In genomic region chr7:133812927-133813326, GRCm38 (mm10) we compare ENCODE assay signal across 18 mouse cellular contexts. TPM values are rescaled to one million over a fixed set of nuclear protein-coding genes. Genes with fewer than 3 reads are reported as not detected.
DNase-seq lines count a peak whose midpoint lies in the region; ATAC-seq and TF ChIP-seq lines count a peak whose summit lies in the region.
"Had no signal": no experiment of that assay in that cellular context is flagged by ENCODE, and none has a peak within 500 bp of the region (broad histone marks: within the 10 kb centered on the region; RNA-seq: fewer than 3 reads in every experiment).

No protein-coding gene starts in this region.

- H3K4me2 ChIP-seq in hindbrain, embryonic 14.5 days (replicated peaks): no peak overlapping the region
- no peak overlapping the region for H3K4me2 ChIP-seq in hindbrain, postnatal 0 days (ENCODE audit: low read depth, low read length)
- no peak overlapping the region for H3K4me2 ChIP-seq in midbrain, embryonic 16.5 days (ENCODE audit: low read length)
- no peak overlapping the region for H3K4me2 ChIP-seq in midbrain, embryonic 11.5 days
- H3K4me2 ChIP-seq in forebrain, postnatal 0 days (ENCODE audit: low read depth): no peak overlapping the region
- H3K4me2 ChIP-seq: heart, embryonic 12.5 days had no signal

- H3K9me3 ChIP-seq in hindbrain, embryonic 14.5 days (ENCODE audit: control insufficient read depth, low read length): no peaks in the 10 kb centered on the region
- H3K9me3 ChIP-seq in hindbrain, postnatal 0 days (ENCODE audit: low read length): no peaks in the 10 kb centered on the region
- H3K9me3 ChIP-seq in midbrain, embryonic 16.5 days (replicated peaks; ENCODE audit: control insufficient read depth, low read length, poor library complexity, severe bottlenecking): no peaks in the 10 kb centered on the region
- no peaks in the 10 kb centered on the region for H3K9me3 ChIP-seq in midbrain, embryonic 11.5 days (ENCODE audit: control insufficient read depth, low read length)
- no peaks in the 10 kb centered on the region for H3K9me3 ChIP-seq in forebrain, postnatal 0 days (ENCODE audit: low read length)
- H3K9me3 ChIP-seq: embryonic facial prominence, embryonic 10.5 days; heart, embryonic 12.5 days had no signal

- no peak for DNase-seq in hindbrain, embryonic 14.5 days (ENCODE audit: low spot score)
- no peak for DNase-seq in hindbrain, postnatal 0 days (ENCODE audit: low spot score)
- no peak for DNase-seq in midbrain, embryonic 11.5 days (ENCODE audit: low spot score, missing footprints)
- DNase-seq in forebrain, postnatal 0 days: peak; percentile 55
- DNase-seq in frontal cortex, postnatal 10 days (ENCODE audit: low spot score in 2 of 2): no peak
- DNase-seq: adrenal gland, adult 2 months; adrenal gland, postnatal 25 days; cerebellum, adult 2 months; cerebellum, postnatal 10 days; gastrocnemius, adult 2 months; gastrocnemius, postnatal 25 days; heart, postnatal 36 days had no signal

- 65% methylated on average over 7 of the region's 7 CpGs for WGBS in hindbrain, embryonic 14.5 days
- 66% methylated on average over 7 of the region's 7 CpGs for WGBS in hindbrain, postnatal 0 days
- WGBS in midbrain, embryonic 16.5 days: 57% methylated on average over 7 of the region's 7 CpGs
- WGBS in midbrain, embryonic 11.5 days: 79% methylated on average over 7 of the region's 7 CpGs
- 48% methylated on average over 7 of the region's 7 CpGs for WGBS in forebrain, postnatal 0 days

- 0 out of 2 replicates have a peak overlapping the region, but pooled peaks have one; percentile 17 for H3K27ac ChIP-seq in hindbrain, embryonic 14.5 days
- H3K27ac ChIP-seq in hindbrain, postnatal 0 days: no peak overlapping the region
- H3K27ac ChIP-seq in midbrain, embryonic 16.5 days (ENCODE audit: low read length): no peak overlapping the region
- no peak overlapping the region for H3K27ac ChIP-seq in midbrain, embryonic 11.5 days (ENCODE audit: low read depth, low read length)
- peak overlapping the region; percentile 60 for H3K27ac ChIP-seq in forebrain, postnatal 0 days (ENCODE audit: low read depth, low read length)
- H3K27ac ChIP-seq: embryonic facial prominence, embryonic 10.5 days; gastrocnemius, adult 2 months had no signal

- H3K4me1 ChIP-seq in hindbrain, embryonic 14.5 days (replicated peaks; ENCODE audit: control insufficient read depth, insufficient read depth, low read length): no peaks in the 10 kb centered on the region
- H3K4me1 ChIP-seq in hindbrain, postnatal 0 days (ENCODE audit: insufficient read depth, low read length): no peaks in the 10 kb centered on the region
- H3K4me1 ChIP-seq in midbrain, embryonic 16.5 days (ENCODE audit: control insufficient read depth, insufficient read depth, low read length): no peaks in the 10 kb centered on the region; the same call in 1 of the 2 replicates
- H3K4me1 ChIP-seq in midbrain, embryonic 11.5 days (ENCODE audit: control insufficient read depth, insufficient read depth, low read length): no peaks in the 10 kb centered on the region
- H3K4me1 ChIP-seq in forebrain, postnatal 0 days (ENCODE audit: insufficient read depth): peaks cover 6% of the 10 kb centered on the region
- H3K4me1 ChIP-seq: heart, embryonic 12.5 days had no signal

- H3K9ac ChIP-seq in hindbrain, embryonic 14.5 days: no peak overlapping the region
- H3K9ac ChIP-seq in hindbrain, postnatal 0 days (replicated peaks; ENCODE audit: low read length): no peak overlapping the region
- H3K9ac ChIP-seq in midbrain, embryonic 16.5 days (ENCODE audit: low read depth, low read length): peak overlapping the region; percentile 25; the same call in 1 of the 2 replicates
- H3K9ac ChIP-seq in midbrain, embryonic 11.5 days (ENCODE audit: low read length): no peak overlapping the region
- H3K9ac ChIP-seq in forebrain, postnatal 0 days: no peak overlapping the region
- H3K9ac ChIP-seq: heart, embryonic 12.5 days had no signal

- H3K4me3 ChIP-seq in hindbrain, embryonic 14.5 days (replicated peaks; ENCODE audit: low read length): no peak overlapping the region
- H3K4me3 ChIP-seq in hindbrain, postnatal 0 days (ENCODE audit: low read length): no peak overlapping the region
- no peak overlapping the region for H3K4me3 ChIP-seq in midbrain, embryonic 16.5 days (ENCODE audit: low read depth, low read length)
- no peak overlapping the region for H3K4me3 ChIP-seq in midbrain, embryonic 11.5 days (ENCODE audit: low read depth, low read length)
- H3K4me3 ChIP-seq in forebrain, postnatal 0 days (ENCODE audit: low read depth, low read length): no peak overlapping the region
- H3K4me3 ChIP-seq: embryonic facial prominence, embryonic 10.5 days; gastrocnemius, adult 2 months; heart, embryonic 12.5 days had no signal

- no peaks in the 10 kb centered on the region for H3K27me3 ChIP-seq in hindbrain, embryonic 14.5 days (ENCODE audit: control insufficient read depth, insufficient read depth, low read length)
- H3K27me3 ChIP-seq in hindbrain, postnatal 0 days (ENCODE audit: insufficient read depth, low read length): no peaks in the 10 kb centered on the region
- no peaks in the 10 kb centered on the region for H3K27me3 ChIP-seq in midbrain, embryonic 16.5 days (ENCODE audit: control insufficient read depth, insufficient read depth, low read depth, low read length)
- no peaks in the 10 kb centered on the region for H3K27me3 ChIP-seq in midbrain, embryonic 11.5 days (ENCODE audit: control insufficient read depth, insufficient read depth, low read length)
- H3K27me3 ChIP-seq in forebrain, postnatal 0 days (ENCODE audit: insufficient read depth, low read length): no peaks in the 10 kb centered on the region

- no peak for ATAC-seq in hindbrain, embryonic 14.5 days (ENCODE audit: low FRiP score)
- no peak for ATAC-seq in hindbrain, postnatal 0 days
- no peak for ATAC-seq in midbrain, embryonic 16.5 days
- no peak for ATAC-seq in midbrain, embryonic 11.5 days (ENCODE audit: low FRiP score)
- peak; percentile 62 for ATAC-seq in forebrain, postnatal 0 days
- ATAC-seq: hindbrain, embryonic 16.5 days had no signal

- TF ChIP-seq CTCF in hindbrain, postnatal 0 days (IDR thresholded peaks at IDR 0.05; ENCODE audit: low read depth): no peak
- TF ChIP-seq CTCF in forebrain, postnatal 0 days (IDR thresholded peaks at IDR 0.05; ENCODE audit: low read depth): no peak

- H3K36me3 ChIP-seq in hindbrain, embryonic 14.5 days (replicated peaks; ENCODE audit: control insufficient read depth, insufficient read depth): no peaks in the 10 kb centered on the region
- H3K36me3 ChIP-seq in hindbrain, postnatal 0 days (ENCODE audit: insufficient read depth, low read length): no peaks in the 10 kb centered on the region
- no peaks in the 10 kb centered on the region for H3K36me3 ChIP-seq in midbrain, embryonic 16.5 days (ENCODE audit: control insufficient read depth, insufficient read depth, low read length)
- no peaks in the 10 kb centered on the region for H3K36me3 ChIP-seq in midbrain, embryonic 11.5 days (ENCODE audit: control insufficient read depth, insufficient read depth, low read length)
- H3K36me3 ChIP-seq in forebrain, postnatal 0 days (ENCODE audit: insufficient read depth): no peaks in the 10 kb centered on the region
- H3K36me3 ChIP-seq: embryonic facial prominence, embryonic 10.5 days; heart, embryonic 12.5 days had no signal

RNA-seq across cellular contexts. Expression of gene Dhx32, which starts 30.4 kb away (rescaled TPM):
- 38.4 and 45.1 TPM in 2 replicates for polyA plus RNA-seq in hindbrain, embryonic 14.5 days (2014; fragmentation: Nextera tagmentation; extraction: Ambion mirVana)
- 45.6 and 49.3 TPM in 2 replicates for total RNA-seq in hindbrain, postnatal 0 days (2014; rRNA removed)
- polyA plus RNA-seq in hindbrain, postnatal 0 days (2015; fragmentation: Nextera tagmentation; extraction: Ambion mirVana): 49.8 and 52.6 TPM in 2 replicates
- polyA plus RNA-seq in midbrain, embryonic 16.5 days (2015; fragmentation: Nextera tagmentation; extraction: Ambion mirVana): 43.2 and 46.3 TPM in 2 replicates
- 80.7 and 82.6 TPM in 2 replicates for polyA plus RNA-seq in midbrain, embryonic 11.5 days (2014; fragmentation: Nextera tagmentation; extraction: Ambion mirVana)
- 38.2 and 47.5 TPM in 2 replicates for total RNA-seq in forebrain, postnatal 0 days (2014; rRNA removed)
- polyA plus RNA-seq in forebrain, postnatal 0 days (2015; fragmentation: Nextera tagmentation; extraction: Ambion mirVana): 43.7 and 53.2 TPM in 2 replicates

RNA-seq across cellular contexts. Expression of gene Fank1, which starts 36.3 kb away (rescaled TPM):
- 4.7 and 6.1 TPM in 2 replicates for polyA plus RNA-seq in hindbrain, embryonic 14.5 days (2014; fragmentation: Nextera tagmentation; extraction: Ambion mirVana)
- total RNA-seq in hindbrain, postnatal 0 days (2014; rRNA removed): 3.1 and 3.6 TPM in 2 replicates
- 6.0 and 6.6 TPM in 2 replicates for polyA plus RNA-seq in hindbrain, postnatal 0 days (2015; fragmentation: Nextera tagmentation; extraction: Ambion mirVana)
- 5.2 and 7.9 TPM in 2 replicates for polyA plus RNA-seq in midbrain, embryonic 16.5 days (2015; fragmentation: Nextera tagmentation; extraction: Ambion mirVana)
- polyA plus RNA-seq in midbrain, embryonic 11.5 days (2014; fragmentation: Nextera tagmentation; extraction: Ambion mirVana): 1.6 TPM in 2 replicates
- 4.5 and 5.1 TPM in 2 replicates for total RNA-seq in forebrain, postnatal 0 days (2014; rRNA removed)
- 5.2 and 9.0 TPM in 2 replicates for polyA plus RNA-seq in forebrain, postnatal 0 days (2015; fragmentation: Nextera tagmentation; extraction: Ambion mirVana)
- total RNA-seq: gastrocnemius, adult 2 months; gastrocnemius, postnatal 25 days; granulocyte monocyte progenitor cell, adult 5-6 weeks; heart, adult 8-10 months; heart, postnatal 36 days had no signal
- polyA plus RNA-seq: heart, embryonic 12.5 days had no signal

Comparison
In these comparisons a context has a peak if more than half of its experiments do, and no peak if none do; other contexts are left out.
1. H3K27ac ChIP-seq: peak in hindbrain, embryonic 14.5 days (single experiment) and forebrain, postnatal 0 days (single experiment); none in hindbrain, postnatal 0 days (single experiment), midbrain, embryonic 16.5 days (single experiment) and midbrain, embryonic 11.5 days (single experiment).